Mouse (Mus musculus): ENCODE measurements around the gene Golga1.
"Not testable (repeated sequence)": the region's sequence is repeated elsewhere in the genome, so short reads cannot be mapped to it uniquely, and the experiment has no call there.

GRCm38 (mm10) chr2:39109712-39110111 is 44.4 kb upstream of the Golga1 start:
- TF ChIP-seq POLR2A (IDR thresholded peaks at IDR 0.05; ENCODE audit: extremely low read depth, insufficient read depth, low read length); CTCF (IDR thresholded peaks at IDR 0.05; ENCODE audit: low read depth, low read length): not testable (repeated sequence)

Measured in liver, adult 2 months (tissue).